In the genomic region with DNA sequence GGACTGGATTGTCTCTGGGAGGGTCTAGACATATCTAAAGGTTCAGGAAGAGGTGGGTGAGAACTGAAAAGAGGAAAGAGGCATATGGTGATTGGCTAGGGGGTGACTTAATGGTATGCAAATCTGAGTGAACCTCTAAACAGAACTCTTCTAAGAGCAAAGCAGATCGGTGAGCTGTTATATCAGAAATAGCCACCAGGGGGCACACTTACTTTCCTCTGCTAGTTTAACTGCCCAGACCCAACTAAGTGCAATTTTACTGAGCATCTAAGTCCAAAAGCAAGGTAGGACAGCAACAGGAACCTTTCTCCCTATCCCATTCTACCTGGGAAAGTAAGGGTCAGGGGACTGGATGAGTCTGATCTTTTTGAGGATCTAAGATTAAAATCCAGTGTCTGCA, we compare ENCODE assay signal across 8 mouse cellular contexts. TPM values are rescaled to one million over a fixed set of nuclear protein-coding genes. Genes with fewer than 3 reads are reported as not detected.
DNase-seq lines count a peak whose midpoint lies in the region; ATAC-seq lines count a peak whose summit lies in the region.

No protein-coding gene starts in this region.

- no peak overlapping the region for H3K4me3 ChIP-seq in limb, embryonic 11.5 days (ENCODE audit: low read depth, low read length)

- peak; percentile 28 to 46 for DNase-seq in urinary bladder, adult 18-20 months (ENCODE audit: low spot score in 2 of 2)
- no peak for DNase-seq in urinary bladder, adult 2 months (ENCODE audit: low spot score)
- DNase-seq in adrenal gland, adult 8-10 months, result peak; percentile 33
- DNase-seq in embryo, embryonic 11 days, result peak; percentile 76
- DNase-seq in limb, embryonic 11.5 days (ENCODE audit: low spot score), result peak; percentile 86
- peak; percentile 61 for DNase-seq in retina, postnatal 7 days (ENCODE audit: low read depth, low spot score)

- H3K9ac ChIP-seq in limb, embryonic 11.5 days (ENCODE audit: low read length), result no peak overlapping the region

- H3K4me2 ChIP-seq in limb, embryonic 11.5 days (ENCODE audit: low read depth, severe bottlenecking), result no peak overlapping the region

- no peaks in the 10 kb centered on the region for H3K4me1 ChIP-seq in limb, embryonic 11.5 days (ENCODE audit: control insufficient read depth, insufficient read depth, low read length)

- ATAC-seq in inflammation-experienced regulatory T-cells, adult 6 months, result peak; percentile 49
- no peak for ATAC-seq in limb, embryonic 11.5 days (ENCODE audit: insufficient number of reproducible peaks, low FRiP score, low TSS enrichment, low read depth)
- no peak for ATAC-seq in megakaryocyte, adult 5-6 weeks (ENCODE audit: poor library complexity, severe bottlenecking)

- no peaks in the 10 kb centered on the region for H3K36me3 ChIP-seq in limb, embryonic 11.5 days (ENCODE audit: control insufficient read depth, insufficient read depth, low read length)

- 0% methylated on average over 1 of the region's 1 CpGs for WGBS in limb, embryonic 11.5 days

- no peaks in the 10 kb centered on the region for H3K9me3 ChIP-seq in limb, embryonic 11.5 days (ENCODE audit: control insufficient read depth, low read length)

- H3K27ac ChIP-seq in limb, embryonic 11.5 days (replicated peaks; ENCODE audit: low read depth, low read length), result no peak overlapping the region

- H3K27me3 ChIP-seq in limb, embryonic 11.5 days (ENCODE audit: control insufficient read depth, insufficient read depth, low read length), result no peaks in the 10 kb centered on the region

RNA-seq across cellular contexts. Expression of a gene that starts 29.0 kb away (rescaled TPM):
- polyA plus RNA-seq in urinary bladder, adult 2 months (2012; rRNA removed), result 0.41 and 0.69 TPM in 2 replicates
- total RNA-seq in adrenal gland, adult 8-10 months (2022), result 1 to 10 TPM in 3 of 4 experiments, under 1 TPM in 1; 0.62 to 2.0 (median 1.6) TPM
- polyA plus RNA-seq in inflammation-experienced regulatory T-cells, adult 6 months (2017; shearing (Covaris generic)), result 1 to 10 TPM; 1.3 to 2.6 (median 1.4) TPM
- 4.0 and 4.1 TPM in 2 replicates for polyA plus RNA-seq in limb, embryonic 11.5 days (2014; fragmentation: Nextera tagmentation; extraction: Ambion mirVana)
- total RNA-seq in megakaryocyte, adult 5-6 weeks (2015), result 0.38 and 0.57 TPM in 2 replicates
- total RNA-seq in megakaryocyte, adult 5-6 weeks (2017), result not detected in 2 replicates

RNA-seq across cellular contexts. Expression of a gene that starts 55.0 kb away (rescaled TPM):
- 1.6 and 1.8 TPM in 2 replicates for polyA plus RNA-seq in urinary bladder, adult 2 months (2012; rRNA removed)
- 1 to 10 TPM; 2.1 to 4.9 (median 3.8) TPM for total RNA-seq in adrenal gland, adult 8-10 months (2022)
- under 1 TPM in 2 of 3 experiments, not detected in 1; 0.29 to 0.43 TPM for polyA plus RNA-seq in inflammation-experienced regulatory T-cells, adult 6 months (2017; shearing (Covaris generic))
- 6.0 and 6.3 TPM in 2 replicates for polyA plus RNA-seq in limb, embryonic 11.5 days (2014; fragmentation: Nextera tagmentation; extraction: Ambion mirVana)
- 0.09 and 0.30 TPM in 2 replicates for total RNA-seq in megakaryocyte, adult 5-6 weeks (2015)
- 0.04 TPM in 2 replicates for total RNA-seq in megakaryocyte, adult 5-6 weeks (2017)
